Mouse (Mus musculus) G1E-ER4 (cell line): Measurements from ENCODE around the gene Gm3159. TPM values are rescaled to one million over a fixed set of nuclear protein-coding genes. Genes with fewer than 3 reads are reported as not detected.
"Not testable (repeated sequence)": the region's sequence is repeated elsewhere in the genome, so short reads cannot be mapped to it uniquely, and the experiment has no call there.

Source experiments
- GATA1 ChIP-seq: IDR thresholded peaks from one replicate; pipeline ENCODE4 v1.8.0; 2012; ENCODE audit warnings: low read length, inconsistent platforms
- polyA plus RNA-seq: library from polyadenylated mRNA; stranded (reverse); fragments of >175 nt; gene quantifications from 2 replicates; pipeline ENCODE4 v1.2.3, GENCODE M21; 2012

Gene Gm3159
- not detected in 2 replicates for polyA plus RNA-seq

- TF ChIP-seq GATA1: not testable (repeated sequence)
Observed at GRCm38 (mm10) chr14:4397226-4397625, at the start of gene Gm3159. TSS of gene Gm3159 (plus strand) at chr14:4397526.

DNA sequence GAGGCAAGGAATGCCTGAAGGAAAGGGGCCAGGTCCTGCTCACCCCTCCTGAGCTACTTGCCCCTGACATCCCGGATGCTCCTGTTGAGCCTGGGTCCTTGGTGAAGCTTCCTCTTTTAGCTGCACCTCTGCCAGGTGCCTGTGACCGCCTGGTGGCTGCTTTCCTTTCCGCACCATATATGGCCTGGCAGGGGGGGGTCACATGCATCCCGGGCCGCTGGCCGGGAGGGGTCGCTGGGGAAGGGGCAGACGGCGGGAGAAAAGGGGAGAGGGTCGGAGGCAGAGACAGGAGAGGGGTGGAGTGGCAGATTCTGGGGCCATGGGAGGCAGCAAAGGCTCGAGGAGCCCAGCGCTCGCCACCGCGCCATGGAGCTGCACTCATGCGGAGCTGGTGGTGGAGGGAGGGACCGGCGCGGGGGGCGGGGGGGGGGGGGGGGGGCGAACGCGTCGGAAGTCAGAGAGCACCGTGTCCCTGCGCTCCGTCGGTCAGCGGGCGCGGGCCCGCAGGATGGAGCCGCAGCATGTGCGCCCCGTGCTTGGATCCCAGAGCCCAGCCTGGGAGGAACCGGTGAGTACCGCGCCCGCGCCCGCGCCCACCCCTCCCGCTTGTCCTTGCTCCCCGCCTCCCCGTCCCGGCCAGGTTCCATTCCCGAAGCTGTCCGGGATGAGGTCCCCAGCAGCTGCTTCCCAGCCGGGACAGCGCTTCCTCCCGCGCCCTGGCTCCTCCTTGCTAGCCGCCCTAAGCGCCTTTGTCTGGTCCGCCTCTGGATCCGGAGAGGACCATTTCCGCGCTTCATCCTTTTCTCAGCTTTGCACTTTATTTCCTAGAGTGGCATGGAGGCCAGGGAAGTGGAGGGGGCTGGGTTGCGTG lies 17.9 kb downstream of the Gm3159 start, which contains the start of gene Gm3164:
TSS of gene Gm3164 (plus strand) at position 484 of the 871 bp plus-strand sequence.
- TF ChIP-seq GATA1: not testable (repeated sequence)

GRCm38 (mm10) chr14:4430692-4431091 lies 33.4 kb downstream of the Gm3159 start, which contains the start of gene Gm3173:
TSS of gene Gm3173 (plus strand) at chr14:4430992.
- not testable (repeated sequence) for TF ChIP-seq GATA1

Other genes starting within 250 kb of the Gm3159 start
- not detected in 2 replicates for gene Gm3127, start 232.5 kb upstream of the Gm3159 start, polyA plus RNA-seq
- not detected in 2 replicates for gene Gm2974, start 214.9 kb upstream of the Gm3159 start, polyA plus RNA-seq
- gene Gm3138, start 147.9 kb upstream of the Gm3159 start, polyA plus RNA-seq: not detected in 2 replicates
- gene Gm3149, start 80.2 kb upstream of the Gm3159 start, polyA plus RNA-seq: not detected in 2 replicates
- gene 2610042L04Rik, start 62.8 kb upstream of the Gm3159 start, polyA plus RNA-seq: not detected in 2 replicates
- gene Gm3164, start 17.9 kb downstream of the Gm3159 start, polyA plus RNA-seq: not detected in 2 replicates
- gene Gm3173, start 33.5 kb downstream of the Gm3159 start, polyA plus RNA-seq: not detected in 2 replicates
- gene Gm3182, start 84.2 kb downstream of the Gm3159 start, polyA plus RNA-seq: not detected in 2 replicates
- not detected in 2 replicates for gene Gm3047, start 157.9 kb downstream of the Gm3159 start, polyA plus RNA-seq
- gene Gm8159, start 234.8 kb downstream of the Gm3159 start, polyA plus RNA-seq: not detected in 2 replicates